Mouse (Mus musculus) kidney, postnatal 14 days (tissue): ENCODE measurements around the gene Aldh5a1.
A peak's percentile ranks its signal among the peaks of the same experiment; 100 is the strongest.
"Not testable (repeated sequence)": the region's sequence is repeated elsewhere in the genome, so short reads cannot be mapped to it uniquely, and the experiment has no call there.

Experiments used
- DNase-seq: peaks from one replicate; pipeline ENCODE4 v3.0.0; 2022; ENCODE audit warnings: mixed read lengths

Gene Aldh5a1

GRCm38 (mm10) chr13:24937108-24937838 is at the start of gene Aldh5a1:
Gene Aldh5a1 (minus strand): TSS chr13:24937661.
- peak; percentile 87 for DNase-seq

DNA sequence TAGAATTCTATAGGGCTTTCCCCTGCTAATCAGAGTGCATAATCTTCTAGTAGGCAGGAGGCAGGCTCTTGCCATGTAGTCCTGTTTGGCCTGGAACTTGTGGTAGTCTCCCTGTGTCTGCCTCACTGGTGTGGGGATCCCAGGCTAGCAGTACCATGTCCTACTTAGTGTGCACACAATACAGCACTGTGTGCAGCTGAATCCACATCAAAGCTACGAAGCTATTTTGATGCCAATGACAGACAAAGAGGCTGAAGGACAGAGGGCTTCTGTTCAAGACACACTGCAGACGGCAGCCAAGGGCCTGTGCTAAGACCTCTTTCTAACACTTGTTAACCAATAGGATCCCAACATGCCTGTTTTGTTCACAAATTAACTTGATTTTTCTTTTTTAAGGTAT is 48.0 kb upstream of the Aldh5a1 start:
- DNase-seq: no peak

- no peak for DNase-seq
These were observed 43.6 kb upstream of the Aldh5a1 start for GRCm38 (mm10) chr13:24981031-24981430.

DNA sequence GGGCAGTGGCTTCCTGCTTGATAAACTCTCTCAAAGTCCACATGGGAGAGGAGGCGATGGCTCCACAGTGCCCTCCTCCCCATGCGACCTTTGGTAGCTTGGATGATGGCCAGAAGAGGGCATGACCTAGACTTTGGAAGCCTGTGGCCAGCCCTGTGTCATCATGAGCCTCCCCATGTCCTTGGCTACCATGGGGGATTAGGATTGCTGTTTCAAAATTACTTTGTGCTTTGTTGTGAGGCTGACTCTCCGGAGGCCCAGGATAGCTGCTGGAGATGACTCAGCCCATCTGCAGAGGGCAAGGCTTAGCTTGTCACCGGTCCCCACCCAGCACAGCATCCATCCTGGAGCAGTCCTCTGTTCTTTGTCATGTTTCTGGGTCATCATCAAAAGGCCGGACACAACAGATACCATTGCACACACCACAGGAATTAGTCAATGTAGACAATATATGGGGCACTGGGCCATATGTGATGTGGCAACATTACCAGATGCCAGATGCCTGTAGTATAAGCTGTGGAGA is 40.4 kb upstream of the Aldh5a1 start:
- DNase-seq: peak; percentile 76

- no peak for DNase-seq
These were observed 38.9 kb upstream of the Aldh5a1 start for GRCm38 (mm10) chr13:24976384-24976783.

GRCm38 (mm10) chr13:24971776-24972175 is 34.3 kb upstream of the Aldh5a1 start:
- not testable (repeated sequence) for DNase-seq

GRCm38 (mm10) chr13:24965846-24966201 is 28.4 kb upstream of the Aldh5a1 start:
- DNase-seq: no peak

DNA sequence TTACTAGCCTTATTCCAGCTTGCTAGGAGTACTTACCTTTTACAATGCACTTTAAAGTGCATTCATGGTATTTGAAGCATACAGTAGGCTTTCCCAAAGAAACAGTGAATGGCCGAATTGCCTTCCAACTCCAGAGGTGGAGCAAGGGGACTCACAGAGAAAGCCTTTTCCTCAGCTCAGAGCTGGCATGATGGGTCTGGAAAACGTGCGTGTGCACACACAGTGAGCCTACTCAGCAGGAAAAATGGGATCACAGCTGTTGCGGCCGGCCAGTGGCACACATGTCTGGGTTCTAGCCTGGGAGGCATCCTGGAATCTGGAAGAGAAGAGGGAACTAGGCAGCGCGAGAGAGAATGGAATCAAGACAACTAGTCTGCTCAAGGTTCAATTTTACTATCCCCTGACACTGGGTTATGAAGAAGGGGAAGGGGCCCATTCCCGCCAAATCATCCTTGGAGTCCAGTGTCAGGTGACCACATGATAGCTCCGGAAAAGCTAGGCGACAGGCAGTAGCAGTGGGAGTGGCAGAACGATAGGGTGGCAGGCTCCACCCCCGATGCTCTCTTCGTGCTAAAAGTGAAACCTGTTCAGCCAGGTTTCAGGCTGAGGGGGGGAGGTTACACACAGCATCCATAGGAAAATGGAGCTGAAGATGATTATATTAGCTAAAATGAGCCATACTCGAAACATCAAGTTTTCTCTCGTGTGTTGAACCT is 27.8 kb upstream of the Aldh5a1 start:
- no peak for DNase-seq

DNA sequence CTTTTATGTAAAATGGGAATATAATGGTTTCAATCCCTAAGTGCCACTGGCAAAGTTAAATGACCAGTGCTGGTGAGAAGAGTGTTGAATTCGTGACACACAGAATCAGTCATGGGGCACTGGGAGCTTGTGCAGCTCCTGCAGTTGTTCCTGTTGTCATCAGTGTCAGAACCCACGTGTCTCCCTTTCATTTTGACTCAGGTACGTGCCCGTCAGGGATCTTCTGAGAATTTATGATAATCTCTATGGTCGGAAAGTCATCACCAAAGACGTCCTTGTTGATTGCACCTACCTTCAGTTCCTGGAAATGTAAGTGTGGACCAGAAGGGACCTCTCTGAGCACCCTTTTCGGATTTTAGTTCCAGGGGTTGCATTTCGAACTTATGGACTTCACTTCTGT is 24.7 kb upstream of the Aldh5a1 start:
- DNase-seq: no peak

- DNase-seq: peak; percentile 5
These were observed 22.6 kb upstream of the Aldh5a1 start for GRCm38 (mm10) chr13:24960084-24960483.

DNA sequence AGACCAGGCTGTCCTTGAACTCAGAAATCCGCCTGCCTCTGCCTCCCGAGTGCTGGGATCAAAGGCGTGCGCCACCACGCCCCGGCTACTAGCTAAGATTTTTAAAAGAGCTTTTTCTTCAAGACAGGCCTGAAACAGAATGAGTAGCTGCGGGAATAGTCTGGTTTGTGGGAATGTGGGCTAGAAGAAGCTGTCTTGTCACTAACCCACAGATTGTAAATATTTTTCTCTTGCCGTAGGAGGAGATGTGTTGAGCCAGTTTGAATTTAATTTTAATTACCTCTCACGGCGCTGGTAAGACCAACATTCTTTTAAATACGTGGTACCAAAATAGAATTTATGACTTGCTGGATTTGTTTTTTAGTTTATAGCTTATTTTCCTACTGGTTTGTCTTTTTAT is 21.2 kb upstream of the Aldh5a1 start:
- no peak for DNase-seq

DNA sequence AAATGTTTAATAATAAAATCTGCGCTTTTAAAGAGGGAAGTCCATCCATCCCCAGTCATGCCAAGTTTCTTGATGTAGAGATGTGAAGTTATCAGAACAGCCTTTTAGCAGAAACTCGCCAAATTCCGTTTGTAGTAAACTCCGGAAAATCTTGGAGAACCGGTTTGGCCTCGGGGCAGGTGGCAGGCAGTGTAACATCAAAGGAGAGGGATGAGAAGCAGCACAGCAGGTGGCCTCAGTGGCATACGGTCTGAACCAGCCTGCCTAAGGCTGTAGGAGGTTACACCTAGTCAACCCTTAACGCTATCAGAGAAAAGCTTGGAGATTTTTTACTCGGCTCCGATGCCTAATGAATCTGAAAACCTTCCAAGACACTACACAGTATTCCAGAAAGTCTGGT is 18.0 kb upstream of the Aldh5a1 start:
- DNase-seq: no peak

GRCm38 (mm10) chr13:24955091-24955490 is 17.6 kb upstream of the Aldh5a1 start:
- DNase-seq: no peak

DNA sequence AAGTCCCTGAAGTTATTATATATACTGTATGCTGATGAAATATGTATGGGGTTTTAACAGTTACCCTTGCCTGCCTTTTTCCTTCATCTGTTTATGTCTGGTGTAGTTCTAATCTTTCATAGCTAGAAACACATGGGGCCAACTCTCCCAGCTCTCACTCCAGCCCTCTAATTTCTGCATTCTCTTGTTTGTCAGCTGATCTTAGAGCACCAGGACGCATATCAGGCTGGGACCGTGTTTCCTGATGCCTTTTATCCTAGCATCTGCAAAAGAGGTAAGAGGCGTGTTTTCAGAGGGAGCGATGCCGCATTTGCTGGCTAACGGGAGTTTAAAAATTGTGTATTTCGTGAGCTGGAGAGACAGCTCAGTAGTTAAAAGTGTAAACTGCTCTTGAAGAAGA is 15.2 kb upstream of the Aldh5a1 start:
- DNase-seq: no peak

DNA sequence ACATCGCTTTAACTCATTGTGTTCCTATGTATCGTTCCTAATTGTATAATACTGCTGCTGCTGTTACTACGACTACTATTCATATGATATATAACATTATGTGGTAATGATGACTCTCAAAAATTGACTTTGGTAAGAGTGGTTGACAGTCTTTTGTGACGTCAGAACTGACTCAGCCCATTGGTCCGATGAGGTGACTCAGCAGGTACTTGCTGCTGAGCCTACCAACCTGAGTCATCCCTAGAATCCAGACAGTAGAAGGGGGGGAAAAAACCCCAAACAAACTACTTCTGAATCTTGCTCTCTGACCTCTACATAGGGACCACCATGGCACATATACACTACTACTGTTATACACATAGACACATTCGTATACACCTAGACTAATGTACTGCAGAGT is 11.4 kb upstream of the Aldh5a1 start:
- no peak for DNase-seq

DNA sequence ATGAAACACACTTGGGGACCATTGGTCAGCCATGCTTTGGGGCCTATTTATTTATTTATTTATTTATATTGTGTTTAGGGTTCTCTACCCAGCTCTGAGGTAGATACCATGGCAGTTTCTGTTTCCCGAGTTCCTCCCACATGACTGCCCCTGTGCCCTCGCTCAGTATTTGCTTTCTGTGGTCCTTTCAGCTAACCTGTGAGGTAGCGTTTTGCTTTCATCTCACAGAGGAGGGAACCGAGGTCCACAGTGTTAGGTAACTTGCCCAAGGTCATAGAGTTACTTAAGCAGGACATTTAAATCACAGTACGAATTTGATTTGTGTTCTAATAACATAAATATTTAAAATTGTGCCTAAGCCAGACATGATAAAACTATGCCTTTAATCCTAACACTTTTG is 9.7 kb upstream of the Aldh5a1 start:
- no peak for DNase-seq

- DNase-seq: no peak
These were observed 8.1 kb upstream of the Aldh5a1 start for GRCm38 (mm10) chr13:24945567-24945966.

DNA sequence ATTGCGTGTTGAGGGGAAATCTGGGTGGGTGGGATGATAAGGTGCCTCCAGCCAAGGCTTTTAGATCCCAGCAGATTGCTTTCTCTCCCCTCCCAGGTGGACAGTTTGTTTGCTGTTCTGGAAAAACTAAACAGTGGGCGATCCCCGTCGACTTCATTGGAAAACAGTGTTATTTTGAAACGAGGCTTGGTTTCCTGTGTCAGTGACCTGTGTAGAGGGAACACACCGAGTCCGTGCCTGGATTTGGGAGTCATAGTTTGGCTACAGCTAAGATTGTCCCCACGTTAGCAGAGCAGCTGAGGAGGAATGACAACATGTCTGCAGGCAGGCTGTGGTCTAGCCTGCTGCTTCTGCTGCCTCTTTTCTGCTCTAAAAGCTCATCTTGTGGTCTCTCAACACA is 5.8 kb upstream of the Aldh5a1 start:
- DNase-seq: no peak

- no peak for DNase-seq
These were observed 5.2 kb upstream of the Aldh5a1 start, which contains the start of gene Gpld1 for GRCm38 (mm10) chr13:24942512-24943282. Gene Gpld1 (plus strand): TSS chr13:24943152.

- DNase-seq: no peak
These were observed 2.0 kb upstream of the Aldh5a1 start for GRCm38 (mm10) chr13:24939472-24939871.

- DNase-seq: peak; percentile 84
These were observed 1.2 kb upstream of the Aldh5a1 start for GRCm38 (mm10) chr13:24938683-24939082.

DNA sequence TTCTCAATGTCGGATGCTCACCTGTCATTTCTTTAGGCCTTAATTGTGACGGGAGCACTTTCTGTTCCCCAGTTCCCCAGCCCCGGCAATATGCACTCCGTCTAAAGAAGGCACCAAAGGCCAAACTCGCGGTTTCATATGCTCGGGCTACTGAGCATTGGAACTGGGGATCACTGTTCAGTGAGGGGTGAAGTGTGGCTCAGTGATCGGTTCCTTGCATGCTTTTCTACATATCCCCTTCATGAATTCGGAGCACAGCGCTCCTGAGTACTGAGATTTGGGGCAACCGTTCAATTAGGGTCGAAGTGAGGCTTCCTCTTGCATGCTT is 342 bp upstream of the Aldh5a1 start:
- no peak for DNase-seq

DNA sequence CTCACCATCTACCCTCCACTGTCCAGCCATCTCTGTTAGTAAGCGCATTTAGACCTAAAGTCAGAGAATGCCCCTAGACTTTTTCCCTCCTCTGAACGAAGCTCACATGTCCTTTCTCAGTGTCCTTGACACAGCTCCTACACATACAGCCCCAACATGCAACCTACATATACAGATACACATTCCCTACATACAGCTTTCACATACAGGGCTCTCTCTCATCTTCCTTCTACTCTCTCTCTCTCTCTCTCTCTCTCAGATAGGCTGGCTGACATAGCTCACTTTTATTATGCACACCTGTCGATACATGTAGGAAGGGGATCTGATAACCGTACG is 721 bp downstream of the Aldh5a1 start:
- DNase-seq: no peak

GRCm38 (mm10) chr13:24933199-24933598 is 4.3 kb downstream of the Aldh5a1 start:
- DNase-seq: no peak
